Mouse (Mus musculus): ENCODE data around the gene Zfp758.
"Not testable (repeated sequence)": the region's sequence is repeated elsewhere in the genome, so short reads cannot be mapped to it uniquely, and the experiment has no call there.

Zfp758 gene

DNA sequence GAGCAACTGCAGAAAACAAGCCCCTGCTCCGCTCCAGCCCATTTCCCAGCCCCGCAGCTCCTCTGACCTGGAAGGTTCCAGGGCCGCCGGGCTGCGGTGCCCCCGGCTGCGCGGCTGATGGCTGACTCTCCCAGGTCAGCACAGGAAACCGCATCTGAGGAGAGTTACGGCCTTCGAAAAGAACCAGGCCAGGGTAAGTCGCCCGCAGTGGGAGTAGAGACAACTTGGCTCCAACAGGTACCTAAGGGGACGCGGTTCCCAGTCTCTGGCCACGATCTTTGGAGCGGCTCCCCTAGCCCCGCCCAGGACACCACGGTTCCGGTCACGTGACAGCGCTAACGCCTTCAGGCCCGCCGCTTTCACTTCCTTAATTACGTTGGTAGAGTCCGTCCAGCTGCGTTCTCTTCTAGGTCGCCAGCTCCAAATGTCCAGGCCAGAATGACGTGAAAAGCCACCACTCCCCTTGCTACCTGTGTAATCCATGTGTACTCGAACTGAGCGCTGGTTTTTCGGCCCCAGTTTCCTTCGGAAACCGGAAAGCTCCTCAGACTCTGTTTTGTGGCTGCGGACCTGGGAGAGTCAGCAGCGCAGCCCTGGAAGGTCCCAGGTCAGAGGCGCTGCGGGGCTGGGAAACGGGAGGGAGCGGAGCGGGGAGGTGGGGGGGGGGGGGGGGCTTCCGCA, at the start of gene Zfp758, which contains the start of gene Zfp944:
TSS of gene Zfp758 (plus strand) at position 353 of the 681 bp plus-strand sequence.
TSS of gene Zfp944 (minus strand) at position 300 of the 681 bp plus-strand sequence.
- peak; percentile 75 for DNase-seq (ENCODE audit: extremely low read depth, insufficient read length, low spot score)

- peak; percentile 10 for DNase-seq (ENCODE audit: extremely low read depth, insufficient read length, low spot score)
These were observed 47.0 kb upstream of the Zfp758 start for GRCm38 (mm10) chr17:22314219-22314618.

DNA sequence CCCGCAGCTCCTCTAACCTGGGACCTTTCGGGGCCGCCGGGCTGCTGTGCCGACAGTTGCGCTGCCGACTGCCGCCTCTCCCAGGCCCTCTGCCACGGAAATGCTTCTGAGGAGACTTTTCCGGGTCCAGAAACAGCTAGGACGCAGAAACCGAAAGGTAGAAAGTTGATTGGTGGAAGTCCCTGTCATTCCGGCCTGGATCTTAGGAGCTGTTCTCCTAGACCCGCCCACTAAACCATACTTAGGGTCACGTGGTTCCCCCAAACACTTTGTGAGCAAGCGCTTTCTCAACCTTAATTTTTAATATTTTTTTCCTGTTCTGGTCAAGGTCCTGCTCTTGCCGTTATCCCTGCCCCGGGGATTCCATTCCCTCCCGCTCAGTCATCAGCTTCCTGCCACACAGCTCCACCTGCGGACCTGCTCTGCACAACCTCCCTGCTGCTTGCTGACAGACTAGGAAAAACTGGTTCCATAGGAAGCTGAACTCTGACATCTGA, 46.5 kb upstream of the Zfp758 start, which contains the start of gene CT030661.1:
TSS of gene CT030661.1 (minus strand) at position 108 of the 497 bp plus-strand sequence.
- peak; percentile 87 for DNase-seq (ENCODE audit: extremely low read depth, insufficient read length, low spot score)

DNA sequence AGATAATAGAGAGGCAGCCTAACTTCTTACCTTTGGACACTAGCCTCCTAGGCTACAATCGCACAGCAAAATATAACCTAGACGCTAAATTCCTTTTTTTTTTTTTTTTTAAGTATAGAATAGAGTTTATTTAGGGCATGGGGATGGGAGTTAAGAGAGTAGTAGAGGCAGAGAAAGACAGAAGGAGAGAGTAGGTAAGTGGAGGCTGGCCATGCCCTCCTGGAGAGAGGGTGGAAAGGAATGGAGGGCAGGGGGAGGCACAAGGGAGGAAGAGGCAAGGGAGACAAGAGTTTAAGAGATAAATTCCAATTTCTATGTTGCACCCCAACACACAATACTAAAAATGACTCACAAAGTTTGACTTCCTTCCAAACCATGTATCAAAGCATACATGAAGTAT, 46.0 kb upstream of the Zfp758 start:
- not testable (repeated sequence) for DNase-seq (ENCODE audit: extremely low read depth, insufficient read length, low spot score)

DNA sequence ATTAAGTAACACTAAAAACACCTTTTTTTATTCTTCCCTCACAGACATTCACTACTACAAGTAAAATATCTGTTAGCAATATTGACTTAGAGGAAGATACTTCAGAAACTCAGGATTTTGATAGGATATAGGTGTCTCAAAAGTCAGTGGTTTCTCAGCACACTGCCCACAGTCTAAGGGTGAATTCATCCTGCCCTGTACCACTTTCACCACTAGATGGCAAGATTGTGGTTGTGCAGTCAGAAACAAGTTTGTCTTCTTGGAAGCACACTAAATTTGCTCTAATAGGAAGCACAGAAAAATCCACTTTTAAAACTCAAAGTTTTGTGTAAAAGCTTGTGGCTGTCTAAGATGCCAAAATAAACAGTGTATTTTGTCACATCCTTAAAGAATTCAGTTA, 8.5 kb upstream of the Zfp758 start:
- peak; percentile 34 for DNase-seq (ENCODE audit: extremely low read depth, insufficient read length, low spot score)

- no peak for DNase-seq (ENCODE audit: extremely low read depth, insufficient read length, low spot score)
These were observed 681 bp upstream of the Zfp758 start for GRCm38 (mm10) chr17:22360572-22360971.

- DNase-seq (ENCODE audit: extremely low read depth, insufficient read length, low spot score), result no peak
These were observed 2.6 kb downstream of the Zfp758 start for GRCm38 (mm10) chr17:22363895-22364294.

- DNase-seq (ENCODE audit: extremely low read depth, insufficient read length, low spot score), result peak; percentile 7
These were observed 49.5 kb downstream of the Zfp758 start for GRCm38 (mm10) chr17:22410756-22411155.

DNA sequence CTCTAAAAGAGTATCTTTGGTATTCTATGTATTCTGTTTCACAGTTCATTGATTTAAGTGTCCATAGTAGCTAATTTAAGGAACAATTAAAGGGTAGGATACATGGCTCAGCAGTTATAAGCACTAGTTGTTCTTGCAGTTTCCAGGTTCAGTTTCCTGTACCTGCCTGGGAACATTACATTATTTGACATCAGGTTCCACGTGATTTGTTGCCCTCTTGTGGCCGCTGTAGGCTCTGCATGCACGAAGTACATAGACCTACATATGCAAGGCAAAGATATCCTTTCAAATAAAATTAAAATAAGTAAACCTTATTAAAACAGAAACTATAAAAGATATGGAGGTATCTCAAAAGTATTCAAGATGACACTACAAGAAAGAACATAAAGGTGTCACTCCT, 56.3 kb downstream of the Zfp758 start:
- no peak for DNase-seq (ENCODE audit: extremely low read depth, insufficient read length, low spot score)

DNA sequence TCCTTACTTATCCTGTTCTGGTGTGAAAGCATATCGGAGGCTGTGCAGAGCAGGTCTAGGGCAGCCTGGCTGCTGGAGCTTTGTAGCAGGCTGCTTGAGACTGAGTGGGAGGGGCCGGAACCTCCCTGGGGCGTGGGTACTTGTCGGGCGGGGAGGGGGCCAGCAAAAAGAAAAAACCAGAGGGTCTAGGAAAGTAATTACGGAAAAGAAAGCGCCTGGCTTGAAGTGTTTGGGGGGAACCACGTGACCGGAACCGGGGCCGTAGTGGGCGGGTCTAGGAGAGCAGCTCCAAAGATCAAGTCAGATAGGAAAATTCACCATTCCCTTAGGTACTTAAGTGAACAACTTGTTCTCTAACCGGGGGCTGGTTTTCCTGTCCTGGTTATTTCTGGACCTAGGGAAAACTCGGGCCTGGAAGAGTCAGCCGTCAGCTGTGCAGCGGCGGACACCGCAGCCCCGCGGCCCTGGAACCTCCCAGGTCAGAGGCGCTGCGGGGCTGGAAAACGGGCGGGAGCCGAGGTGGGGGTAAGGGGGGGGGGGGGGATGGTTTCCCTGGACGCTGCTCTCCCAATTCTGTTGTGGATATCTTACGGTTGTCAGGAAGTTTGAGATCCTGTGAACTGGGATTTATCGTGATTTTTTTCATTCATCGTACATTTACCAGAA, 62.8 kb downstream of the Zfp758 start, which contains the start of gene Zfp946:
TSS of gene Zfp946 (plus strand) at position 271 of the 666 bp plus-strand sequence.
- peak; percentile 87 for DNase-seq (ENCODE audit: extremely low read depth, insufficient read length, low spot score)

DNA sequence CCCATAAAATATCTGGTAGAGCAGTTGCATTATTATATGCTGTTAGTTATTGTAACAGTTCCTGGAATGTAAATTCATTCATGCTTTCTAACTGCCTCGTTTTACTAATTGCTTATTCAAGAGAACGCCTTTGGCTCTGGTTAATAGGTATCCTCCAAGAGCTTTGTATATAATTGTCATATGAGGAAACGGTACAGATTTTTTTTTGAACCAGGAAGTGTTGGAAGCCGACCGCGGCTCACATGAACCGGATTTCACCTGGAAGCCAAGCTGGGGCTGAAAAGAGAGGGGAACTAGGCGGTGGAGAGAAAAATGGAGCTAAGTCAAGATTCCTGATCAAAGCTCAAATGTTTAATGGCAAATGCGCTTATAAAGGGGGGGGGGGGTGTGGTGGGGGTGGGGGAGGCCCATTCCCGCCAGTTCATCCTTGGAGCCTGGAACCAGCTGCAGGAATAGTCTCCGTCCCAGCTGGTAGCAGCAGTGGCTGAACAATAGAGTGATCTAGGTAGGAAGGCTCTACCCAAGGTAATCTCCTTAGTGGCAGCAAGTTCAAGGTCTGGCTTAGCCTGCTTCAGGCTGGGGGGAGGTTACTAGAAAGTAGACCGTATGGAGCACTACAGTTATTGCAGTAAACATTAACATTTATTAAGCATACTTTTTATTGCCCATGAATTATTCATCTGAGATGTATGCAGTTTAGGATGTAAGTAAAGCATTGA, 63.5 kb downstream of the Zfp758 start:
- peak; percentile 15 for DNase-seq (ENCODE audit: extremely low read depth, insufficient read length, low spot score)

Measured in 3134 (cell line).